Mouse (Mus musculus) neural tube, embryonic 11.5 days (tissue): Measurements from ENCODE around the gene Krtap16-1. TPM values are rescaled to one million over a fixed set of nuclear protein-coding genes. Genes with fewer than 3 reads are reported as not detected.

Experiments
- ATAC-seq: fragments of 200-750 bp; cut with Nextera tagmentation; 2 replicates; pipeline ENCODE4 v1.8.0; 2017; ENCODE audit warnings: moderate number of reproducible peaks, mild to moderate bottlenecking, moderate TSS enrichment, moderate library complexity; ENCODE audit not compliant: insufficient read depth, low FRiP score, low TSS enrichment
- DNase-seq: peaks from one replicate; pipeline ENCODE4 v3.0.0-alpha.2; 2015; ENCODE audit warnings: low spot score
- H3K27ac ChIP-seq: fragments of 300-500 bp; sonication (generic); 2 replicates; pipeline ENCODE4 v1.5.1; 2014; ENCODE audit warnings: low read depth, mild to moderate bottlenecking, low read length
- H3K27me3 ChIP-seq: fragments of 300-500 bp; sonication (generic); 2 replicates; pipeline ENCODE4 v1.6.1; 2014; ENCODE audit warnings: mild to moderate bottlenecking, low read length, mixed read lengths; ENCODE audit not compliant: control insufficient read depth, insufficient read depth
- H3K36me3 ChIP-seq: fragments of 300-500 bp; sonication (generic); 2 replicates; pipeline ENCODE4 v1.6.1; 2014; ENCODE audit warnings: mild to moderate bottlenecking, low read length, moderate library complexity, mixed read lengths; ENCODE audit not compliant: control insufficient read depth, insufficient read depth
- H3K4me1 ChIP-seq: fragments of 300-500 bp; sonication (generic); 2 replicates; pipeline ENCODE4 v1.6.1; 2014; ENCODE audit warnings: low read length, mixed read lengths; ENCODE audit not compliant: control insufficient read depth, insufficient read depth
- H3K4me2 ChIP-seq: fragments of 300-500 bp; sonication (generic); 2 replicates; pipeline ENCODE4 v1.6.1; 2014; ENCODE audit warnings: low read depth, mild to moderate bottlenecking, moderate library complexity
- H3K4me3 ChIP-seq: fragments of 300-500 bp; sonication (generic); 2 replicates; pipeline ENCODE4 v1.5.1; 2014; ENCODE audit warnings: low read depth, low read length
- H3K9ac ChIP-seq: fragments of 300-500 bp; sonication (generic); 2 replicates; pipeline ENCODE4 v1.6.1; 2014; ENCODE audit warnings: mild to moderate bottlenecking, low read length
- H3K9me3 ChIP-seq: fragments of 300-500 bp; sonication (generic); 2 replicates; pipeline ENCODE4 v1.6.1; 2016; ENCODE audit warnings: low read length; ENCODE audit not compliant: control insufficient read depth
- WGBS: fragments of 180-500 bp; shearing (Covaris S2); extraction: QIAGEN DNeasy Blood & Tissue Kit; methylation state at CpG from one replicate; pipeline ENCODE4 v1.1.7; 2014; 5-methylcytosine and 5-hydroxymethylcytosine counted together
- polyA plus RNA-seq: library from polyadenylated mRNA; unstranded; fragments of >200 nt; fragmentation: Nextera tagmentation; extraction: Ambion mirVana; gene quantifications from 2 replicates; pipeline ENCODE4 v1.2.1, GENCODE M21; 2014

Krtap16-1 gene
- polyA plus RNA-seq = 0.20 TPM in 1 of 2 replicates, not detected in the other

GRCm38 (mm10) chr11:99986180-99986647, at the start of gene Krtap16-1:
Krtap16-1 (minus strand) TSS chr11:99986597.
- H3K4me3 ChIP-seq = no peak within 1 kb of the TSS
- ATAC-seq (no peak), DNase-seq (no peak)
- H3K4me2 ChIP-seq = no peak within 1 kb of the TSS
- H3K27ac ChIP-seq = no peak within 1 kb of the TSS
- no peaks in the 10 kb centered on the region for H3K4me1 ChIP-seq
- no peaks in the 10 kb centered on the region for H3K9me3 ChIP-seq
- no peak within 1 kb of the TSS for H3K9ac ChIP-seq
- WGBS = 76% methylated on average over 8 of the region's 8 CpGs
- no peaks in the 10 kb centered on the region for H3K27me3 ChIP-seq
- H3K36me3 ChIP-seq = no peaks in the 10 kb centered on the region

- Histone ChIP-seq H3K9me3 (no peaks in the 10 kb centered on the region), H3K27ac (no peak within 1 kb of the TSS), H3K4me3 (no peak within 1 kb of the TSS), H3K9ac (no peak within 1 kb of the TSS), H3K4me1 (no peaks in the 10 kb centered on the region), H3K4me2 (no peak within 1 kb of the TSS), H3K27me3 (no peaks in the 10 kb centered on the region), H3K36me3 (no peaks in the 10 kb centered on the region)
- no peak for ATAC-seq
- 88% methylated on average over 6 of the region's 6 CpGs for WGBS
- DNase-seq = no peak
These were observed 43.4 kb upstream of the Krtap16-1 start, which contains the start of gene Krt33b for GRCm38 (mm10) chr11:100029768-100030167. Krt33b (minus strand) TSS chr11:100029868.

GRCm38 (mm10) chr11:100021438-100021837, 35.0 kb upstream of the Krtap16-1 start:
- H3K27ac ChIP-seq = no peak overlapping the region
- DNase-seq (no peak), ATAC-seq (no peak)
- no peaks in the 10 kb centered on the region for H3K9me3 ChIP-seq
- no peaks in the 10 kb centered on the region for H3K27me3 ChIP-seq
- no peak overlapping the region for H3K9ac ChIP-seq
- H3K36me3 ChIP-seq = no peaks in the 10 kb centered on the region
- WGBS = 88% methylated on average over 5 of the region's 5 CpGs
- no peak overlapping the region for H3K4me3 ChIP-seq
- H3K4me1 ChIP-seq = no peaks in the 10 kb centered on the region
- no peak overlapping the region for H3K4me2 ChIP-seq

GRCm38 (mm10) chr11:100019466-100019865, 33.1 kb upstream of the Krtap16-1 start:
- no peaks in the 10 kb centered on the region for H3K9me3 ChIP-seq
- ATAC-seq (no peak), DNase-seq (no peak)
- no peak overlapping the region for H3K4me3 ChIP-seq
- no peaks in the 10 kb centered on the region for H3K36me3 ChIP-seq
- 93% methylated on average over 1 of the region's 1 CpGs for WGBS
- H3K27me3 ChIP-seq = no peaks in the 10 kb centered on the region
- H3K9ac ChIP-seq = no peak overlapping the region
- no peaks in the 10 kb centered on the region for H3K4me1 ChIP-seq
- H3K27ac ChIP-seq = no peak overlapping the region
- H3K4me2 ChIP-seq = no peak overlapping the region

GRCm38 (mm10) chr11:100016112-100016511, 29.7 kb upstream of the Krtap16-1 start, which contains the start of gene Krt33a:
Krt33a (minus strand) TSS chr11:100016212.
- ATAC-seq = no peak
- Histone ChIP-seq H3K9me3 (no peaks in the 10 kb centered on the region), H3K4me3 (no peak within 1 kb of the TSS), H3K27me3 (no peaks in the 10 kb centered on the region), H3K36me3 (no peaks in the 10 kb centered on the region), H3K9ac (no peak within 1 kb of the TSS), H3K4me1 (no peaks in the 10 kb centered on the region), H3K27ac (no peak within 1 kb of the TSS), H3K4me2 (no peak within 1 kb of the TSS)
- 59% methylated on average over 3 of the region's 4 CpGs for WGBS
- DNase-seq = no peak

- WGBS = 83% methylated on average over 4 of the region's 4 CpGs
- no peak overlapping the region for H3K4me3 ChIP-seq
- H3K4me2 ChIP-seq = no peak overlapping the region
- H3K27ac ChIP-seq = no peak overlapping the region
- no peaks in the 10 kb centered on the region for H3K9me3 ChIP-seq
- no peak overlapping the region for H3K9ac ChIP-seq
- DNase-seq (no peak), ATAC-seq (no peak)
- no peaks in the 10 kb centered on the region for H3K4me1 ChIP-seq
- no peaks in the 10 kb centered on the region for H3K36me3 ChIP-seq
- no peaks in the 10 kb centered on the region for H3K27me3 ChIP-seq
These were observed 27.3 kb upstream of the Krtap16-1 start for GRCm38 (mm10) chr11:100013691-100014171.

GRCm38 (mm10) chr11:100010682-100011081, 24.3 kb upstream of the Krtap16-1 start:
- no peak overlapping the region for H3K27ac ChIP-seq
- no peak for DNase-seq
- H3K9ac ChIP-seq = no peak overlapping the region
- no peak overlapping the region for H3K4me3 ChIP-seq
- H3K4me1 ChIP-seq = no peaks in the 10 kb centered on the region
- no peaks in the 10 kb centered on the region for H3K27me3 ChIP-seq
- no peak overlapping the region for H3K4me2 ChIP-seq
- ATAC-seq = no peak
- WGBS = 87% methylated on average over 5 of the region's 5 CpGs
- H3K9me3 ChIP-seq = no peaks in the 10 kb centered on the region
- H3K36me3 ChIP-seq = no peaks in the 10 kb centered on the region

- WGBS = 88% methylated on average over 5 of the region's 5 CpGs
- Histone ChIP-seq H3K27ac (no peak overlapping the region), H3K27me3 (no peaks in the 10 kb centered on the region), H3K9me3 (no peaks in the 10 kb centered on the region), H3K9ac (no peak overlapping the region), H3K4me3 (no peak overlapping the region), H3K36me3 (no peaks in the 10 kb centered on the region), H3K4me2 (no peak overlapping the region), H3K4me1 (no peaks in the 10 kb centered on the region)
- ATAC-seq (no peak), DNase-seq (no peak)
These were observed 21.9 kb upstream of the Krtap16-1 start for GRCm38 (mm10) chr11:100008336-100008735.

- no peaks in the 10 kb centered on the region for H3K27me3 ChIP-seq
- ATAC-seq (no peak), DNase-seq (no peak)
- H3K9me3 ChIP-seq = no peaks in the 10 kb centered on the region
- H3K36me3 ChIP-seq = no peaks in the 10 kb centered on the region
- no peak overlapping the region for H3K4me3 ChIP-seq
- no peak overlapping the region for H3K9ac ChIP-seq
- no peak overlapping the region for H3K27ac ChIP-seq
- WGBS = 56% methylated on average over 3 of the region's 3 CpGs
- no peak overlapping the region for H3K4me2 ChIP-seq
- no peaks in the 10 kb centered on the region for H3K4me1 ChIP-seq
These were observed 20.2 kb upstream of the Krtap16-1 start for GRCm38 (mm10) chr11:100006624-100007023.
